Mouse (Mus musculus): ENCODE results near the gene Mup15. TPM values are rescaled to one million over a fixed set of nuclear protein-coding genes. Genes with fewer than 3 reads are reported as not detected.
"Not testable (repeated sequence)": the region's sequence is repeated elsewhere in the genome, so short reads cannot be mapped to it uniquely, and the experiment has no call there.

Gene Mup15
- polyA plus RNA-seq (2015; fragmentation: Nextera tagmentation; extraction: Ambion mirVana): not detected in 2 replicates

GRCm38 (mm10) chr4:61439643-61440042 is at the start of gene Mup15:
Gene Mup15, minus strand, starts transcription at chr4:61439743.
- H3K36me3 ChIP-seq (ENCODE audit: control insufficient read depth, insufficient read depth); ATAC-seq; H3K27ac ChIP-seq (ENCODE audit: low read depth, low read length); H3K9me3 ChIP-seq (ENCODE audit: control insufficient read depth); H3K9ac ChIP-seq (ENCODE audit: low read depth, low read length); H3K27me3 ChIP-seq (replicated peaks; ENCODE audit: control insufficient read depth, insufficient read depth, low read length); H3K4me3 ChIP-seq (ENCODE audit: low read depth, low read length); H3K4me1 ChIP-seq (replicated peaks; ENCODE audit: control insufficient read depth, insufficient read depth, low read length); H3K4me2 ChIP-seq (replicated peaks; ENCODE audit: low read depth): not testable (repeated sequence)
- WGBS: no CpG with 5 or more reads among the region's 4 CpGs

Other genes with a start within 250 kb of the Mup15 start
- gene Mup13, start 211.5 kb downstream of the Mup15 start, polyA plus RNA-seq (2015; fragmentation: Nextera tagmentation; extraction: Ambion mirVana): not detected in 2 replicates
- not detected in 2 replicates for gene Mup14, start 135.7 kb downstream of the Mup15 start, polyA plus RNA-seq (2015; fragmentation: Nextera tagmentation; extraction: Ambion mirVana)
- gene Mup16, start 79.8 kb upstream of the Mup15 start, polyA plus RNA-seq (2015; fragmentation: Nextera tagmentation; extraction: Ambion mirVana): not detected in 2 replicates
- gene Mup17, start 156.1 kb upstream of the Mup15 start, polyA plus RNA-seq (2015; fragmentation: Nextera tagmentation; extraction: Ambion mirVana): not detected in 2 replicates
- gene Mup18, start 234.4 kb upstream of the Mup15 start, polyA plus RNA-seq (2015; fragmentation: Nextera tagmentation; extraction: Ambion mirVana): not detected in 2 replicates

All from intestine, postnatal 0 days (tissue).